Mouse (Mus musculus) olfactory bulb, adult 2 months (tissue): Measurements from ENCODE around the gene Fam216a. TPM values are rescaled to one million over a fixed set of nuclear protein-coding genes. Genes with fewer than 3 reads are reported as not detected.

Experiments
- H3K27ac ChIP-seq: fragments of 200-500 bp; 2 replicates; pipeline ENCODE4 v1.5.1; 2012; ENCODE audit warnings: low read depth, low read length; ENCODE audit not compliant: insufficient read depth
- H3K4me1 ChIP-seq: fragments of 200-500 bp; 2 replicates; pipeline ENCODE4 v1.6.1; 2012; ENCODE audit warnings: low read length; ENCODE audit not compliant: control insufficient read depth, insufficient read depth
- H3K4me3 ChIP-seq: fragments of 200-500 bp; 2 replicates; pipeline ENCODE4 v1.5.1; 2012; ENCODE audit warnings: mild to moderate bottlenecking, low read depth, low read length, moderate library complexity; ENCODE audit not compliant: insufficient read depth
- CTCF ChIP-seq: fragments of 200-500 bp; IDR thresholded peaks from 2 replicates; pipeline ENCODE4 v1.5.1; 2012; ENCODE audit warnings: low read depth, mild to moderate bottlenecking, low read length, moderate library complexity; ENCODE audit not compliant: insufficient read depth
- POLR2A ChIP-seq: fragments of 200-500 bp; IDR thresholded peaks from 2 replicates; pipeline ENCODE4 v1.6.1; 2012; ENCODE audit warnings: mild to moderate bottlenecking, low read depth, low read length, moderate library complexity; ENCODE audit not compliant: insufficient read depth
- WGBS: fragments of 180-500 bp; shearing (Covaris S2); methylation state at CpG from one replicate; pipeline ENCODE4 v1.1.7; 2018; 5-methylcytosine and 5-hydroxymethylcytosine counted together
- polyA plus RNA-seq: library from polyadenylated mRNA; stranded (reverse); fragments of >200 nt; gene quantifications from 2 replicates; pipeline ENCODE4 v1.2.4, GENCODE M21; 2012; ENCODE audit warnings: low replicate concordance; ENCODE audit not compliant: missing spikeins, insufficient read depth, insufficient read length

The Fam216a gene
- polyA plus RNA-seq, 1 experiment = not detected

- Histone ChIP-seq H3K27ac (no peak overlapping the region), H3K4me3 (no peak overlapping the region), H3K4me1 (peaks cover 8% of the 10 kb centered on the region)
- TF ChIP-seq CTCF = no peak
- TF ChIP-seq POLR2A = no peak
- WGBS = 91% methylated on average over 12 of the region's 12 CpGs
These were observed 31.2 kb upstream of the Fam216a start for GRCm38 (mm10) chr5:122403362-122403761.

GRCm38 (mm10) chr5:122402772-122403171, 30.6 kb upstream of the Fam216a start:
- H3K4me3 ChIP-seq = no peak overlapping the region
- no peak overlapping the region for H3K27ac ChIP-seq
- TF ChIP-seq POLR2A (no peak), CTCF (no peak)
- peaks cover 12% of the 10 kb centered on the region for H3K4me1 ChIP-seq
- 65% methylated on average over 5 of the region's 5 CpGs for WGBS

- peaks cover 12% of the 10 kb centered on the region for H3K4me1 ChIP-seq
- H3K27ac ChIP-seq = no peak overlapping the region
- 46% methylated on average over 13 of the region's 13 CpGs for WGBS
- H3K4me3 ChIP-seq = no peak overlapping the region
- TF ChIP-seq CTCF (no peak), POLR2A (no peak)
These were observed 30.0 kb upstream of the Fam216a start for GRCm38 (mm10) chr5:122402160-122402559.

GRCm38 (mm10) chr5:122401303-122401640, 29.1 kb upstream of the Fam216a start:
- Histone ChIP-seq H3K4me1 (peaks cover 15% of the 10 kb centered on the region), H3K27ac (no peak overlapping the region), H3K4me3 (no peak overlapping the region)
- WGBS = 21% methylated on average over 8 of the region's 8 CpGs
- no peak for TF ChIP-seq POLR2A
- peak; percentile 82 for TF ChIP-seq CTCF

GRCm38 (mm10) chr5:122400628-122401302, 28.6 kb upstream of the Fam216a start:
- TF ChIP-seq CTCF = no peak
- TF ChIP-seq POLR2A = no peak

GRCm38 (mm10) chr5:122399871-122400270, 27.7 kb upstream of the Fam216a start:
- WGBS = 92% methylated on average over 8 of the region's 8 CpGs
- Histone ChIP-seq H3K4me3 (no peak overlapping the region), H3K4me1 (peaks cover 19% of the 10 kb centered on the region), H3K27ac (no peak overlapping the region)
- TF ChIP-seq CTCF (no peak), POLR2A (no peak)

More at GRCm38 (mm10) chr5:122400628-122401302, 28.6 kb upstream of the Fam216a start:
- Histone ChIP-seq H3K27ac (no peak overlapping the region), H3K4me1 (peaks cover 15% of the 10 kb centered on the region), H3K4me3 (no peak overlapping the region)
- 73% methylated on average over 18 of the region's 18 CpGs for WGBS

- no peak overlapping the region for H3K4me3 ChIP-seq
- H3K27ac ChIP-seq = no peak overlapping the region
- no peak for TF ChIP-seq CTCF
- TF ChIP-seq POLR2A = no peak
- 90% methylated on average over 8 of the region's 8 CpGs for WGBS
- peaks cover 24% of the 10 kb centered on the region for H3K4me1 ChIP-seq
These were observed 25.3 kb upstream of the Fam216a start for GRCm38 (mm10) chr5:122397495-122397894.

- H3K4me1 ChIP-seq = peaks cover 23% of the 10 kb centered on the region
- H3K27ac ChIP-seq = no peak overlapping the region
- no peak for TF ChIP-seq CTCF
- no peak for TF ChIP-seq POLR2A
- 79% methylated on average over 10 of the region's 10 CpGs for WGBS
- no peak overlapping the region for H3K4me3 ChIP-seq
These were observed 24.6 kb upstream of the Fam216a start for GRCm38 (mm10) chr5:122396791-122397190.

- no peak overlapping the region for H3K27ac ChIP-seq
- no peak for TF ChIP-seq POLR2A
- 0 out of 2 replicates have a peak, but pooled peaks have one; percentile 27 for TF ChIP-seq CTCF
- H3K4me3 ChIP-seq = no peak overlapping the region
- H3K4me1 ChIP-seq = peaks cover 19% of the 10 kb centered on the region; the same call in 1 of the 2 replicates
- 45% methylated on average over 2 of the region's 2 CpGs for WGBS
These were observed 21.7 kb upstream of the Fam216a start for GRCm38 (mm10) chr5:122393887-122394286.
